Mouse (Mus musculus) kidney, postnatal 10 days (tissue): ENCODE measurements around the gene Mef2d.
A peak's percentile ranks its signal among the peaks of the same experiment; 100 is the strongest.

ENCODE experiments used
- DNase-seq: peaks from one replicate; pipeline ENCODE4 v3.0.0; 2021; ENCODE audit warnings: mixed read lengths

Gene Mef2d

GRCm38 (mm10) chr3:88191820-88192616 is 49.8 kb downstream of the Mef2d start:
- DNase-seq, result peak; percentile 58

GRCm38 (mm10) chr3:88197741-88198504 is 55.8 kb downstream of the Mef2d start:
- no peak for DNase-seq

- no peak for DNase-seq
These were observed 56.4 kb downstream of the Mef2d start for GRCm38 (mm10) chr3:88198505-88199020.

GRCm38 (mm10) chr3:88199541-88200110 is 57.5 kb downstream of the Mef2d start:
- no peak for DNase-seq

- DNase-seq, result peak; percentile 20
These were observed 58.2 kb downstream of the Mef2d start for GRCm38 (mm10) chr3:88200161-88200971.

GRCm38 (mm10) chr3:88200972-88201330 is 58.8 kb downstream of the Mef2d start:
- DNase-seq, result no peak

GRCm38 (mm10) chr3:88201640-88202039 is 59.5 kb downstream of the Mef2d start:
- no peak for DNase-seq

- DNase-seq, result no peak
These were observed 60.8 kb downstream of the Mef2d start for GRCm38 (mm10) chr3:88202986-88203385.

- no peak for DNase-seq
These were observed 61.3 kb downstream of the Mef2d start for GRCm38 (mm10) chr3:88203456-88203855.

- no peak for DNase-seq
These were observed 62.0 kb downstream of the Mef2d start for GRCm38 (mm10) chr3:88203999-88204700.

GRCm38 (mm10) chr3:88204751-88205150 is 62.6 kb downstream of the Mef2d start:
- no peak for DNase-seq

- no peak for DNase-seq
These were observed 63.0 kb downstream of the Mef2d start for GRCm38 (mm10) chr3:88205176-88205562.

GRCm38 (mm10) chr3:88205563-88206491 is 63.7 kb downstream of the Mef2d start:
- no peak for DNase-seq

- no peak for DNase-seq
These were observed 64.3 kb downstream of the Mef2d start for GRCm38 (mm10) chr3:88206500-88206899.

- DNase-seq, result no peak
These were observed 64.8 kb downstream of the Mef2d start for GRCm38 (mm10) chr3:88206901-88207371.

GRCm38 (mm10) chr3:88207451-88208100 is 65.4 kb downstream of the Mef2d start:
- DNase-seq, result no peak

GRCm38 (mm10) chr3:88208226-88208720 is 66.1 kb downstream of the Mef2d start:
- no peak for DNase-seq

- DNase-seq, result no peak
These were observed 67.1 kb downstream of the Mef2d start for GRCm38 (mm10) chr3:88209306-88209705.

GRCm38 (mm10) chr3:88210121-88210520 is 67.9 kb downstream of the Mef2d start:
- DNase-seq, result no peak

GRCm38 (mm10) chr3:88210918-88211317 is 68.7 kb downstream of the Mef2d start:
- no peak for DNase-seq
